Mouse (Mus musculus) liver, postnatal 0 days (tissue): ENCODE data around the gene Ttc9c.

Source experiments
- CTCF ChIP-seq: sonication (generic); IDR thresholded peaks from 2 replicates; pipeline ENCODE4 v1.5.1; 2016; ENCODE audit warnings: antibody characterized with exemption, low read depth
- EP300 ChIP-seq: IDR thresholded peaks from 2 replicates; pipeline ENCODE4 v1.6.1; 2016; ENCODE audit warnings: antibody characterized with exemption, low read depth, mild to moderate bottlenecking

GRCm38 (mm10) chr19:8842961-8843360 is 23.8 kb upstream of the Ttc9c start:
- TF ChIP-seq CTCF (no peak), EP300 (no peak)
